Mouse (Mus musculus) mesoderm, embryonic 11.5 days (tissue): ENCODE measurements at regions not wholly inside any gene's neighbourhood (a gene's known extent, or its start where the extent isn't known, plus 50 kb on each side); places are given as distances from the start of the nearest gene placed in this dataset.

Experiments
- DNase-seq: peaks from one replicate; pipeline ENCODE4 v3.0.0-alpha.2; 2012; ENCODE audit warnings: low read depth, low spot score

- DNase-seq = no peak
Observed at GRCm38 (mm10) chr17:84129204-84129603, 58.5 kb downstream of the Zfp36l2 start.

DNA sequence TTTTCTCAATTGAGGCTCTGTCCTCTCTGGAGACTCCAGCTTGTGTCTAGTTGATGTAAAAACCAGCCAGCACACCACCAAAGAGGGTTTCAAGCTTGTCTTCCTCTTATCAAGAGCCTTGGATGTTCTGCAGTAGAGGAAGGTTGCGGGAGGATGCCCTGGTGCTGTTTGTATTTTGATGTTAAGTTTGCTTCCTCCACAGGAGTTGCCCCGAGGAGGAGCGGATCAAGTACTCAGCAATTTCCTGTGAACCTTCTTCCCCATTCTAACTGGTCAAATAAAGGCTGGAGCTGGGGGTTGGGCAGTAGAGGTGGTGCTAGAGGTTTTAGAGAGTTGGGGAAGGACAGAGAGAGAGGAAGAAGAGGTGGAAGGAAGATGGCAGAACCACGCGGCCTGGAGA is 59.5 kb downstream of the Zfp36l2 start:
- no peak for DNase-seq

DNA sequence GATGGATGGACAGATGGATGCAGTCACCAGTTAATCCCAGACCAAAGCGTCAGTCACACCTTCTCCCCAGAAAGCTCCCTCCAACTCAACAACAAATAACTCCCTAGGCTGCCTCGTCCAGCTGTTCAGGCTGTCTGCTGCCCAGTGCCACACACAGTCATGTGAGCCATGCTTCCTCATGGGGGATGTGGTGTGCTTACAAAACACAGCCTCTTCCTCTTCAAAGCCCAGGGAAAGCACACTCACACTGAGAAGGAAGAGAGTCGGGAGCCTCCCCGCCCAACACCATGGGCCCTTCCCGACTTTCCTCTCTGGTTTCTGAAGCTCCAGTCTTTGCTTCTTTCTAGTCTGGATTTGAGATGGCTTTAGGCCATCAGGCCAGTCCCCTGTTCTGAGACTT is 61.6 kb downstream of the Zfp36l2 start:
- DNase-seq = no peak

DNA sequence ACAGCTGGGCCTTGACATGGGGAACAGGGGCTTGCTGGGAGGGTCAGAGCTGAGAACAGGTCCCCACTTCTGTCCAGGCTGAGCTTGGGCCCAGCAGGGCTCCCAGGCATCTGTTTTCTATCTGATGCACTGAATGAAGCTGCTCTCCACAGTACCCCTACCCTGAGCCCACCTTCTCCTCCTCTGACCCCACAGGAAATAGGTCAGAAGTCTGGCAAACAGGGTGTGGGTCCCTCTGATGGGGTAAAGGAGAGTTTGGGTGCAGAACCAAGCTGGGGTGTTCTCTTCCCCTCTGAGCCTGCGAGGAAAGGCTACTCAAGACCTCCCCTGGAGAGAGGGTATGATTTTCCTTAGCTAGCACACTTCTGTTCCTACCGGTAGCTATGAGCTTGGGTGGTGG is 64.6 kb downstream of the Zfp36l2 start:
- DNase-seq = no peak

DNA sequence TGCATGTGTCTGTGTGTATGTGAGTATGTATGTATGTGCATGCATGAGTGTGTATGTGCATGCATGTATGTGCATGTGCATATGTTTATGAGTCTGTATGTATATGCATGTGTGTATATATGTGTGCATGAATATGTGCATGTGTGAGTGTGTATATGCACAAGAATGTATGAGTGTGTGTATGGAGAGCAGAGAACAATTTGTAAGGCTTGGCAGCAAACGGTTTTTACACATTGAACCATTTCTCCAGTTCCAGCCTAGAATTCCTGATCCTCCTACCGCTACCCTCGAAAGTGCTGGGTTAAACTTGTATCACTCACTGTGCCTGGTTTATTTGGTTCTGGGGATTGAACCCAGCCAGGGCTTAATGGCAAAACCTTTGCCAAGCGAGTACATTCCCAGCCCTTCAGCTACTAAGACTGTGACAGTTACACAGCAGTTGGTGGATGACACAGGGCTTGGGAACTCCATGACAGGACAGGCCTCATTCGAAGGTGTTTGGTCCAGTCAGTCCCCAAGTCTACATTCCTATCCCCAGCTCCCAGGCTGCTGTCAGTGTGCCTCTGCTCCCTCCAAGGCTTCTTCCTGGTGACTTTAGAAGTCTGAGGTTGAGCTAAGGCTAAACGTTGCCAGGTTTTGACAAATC is 65.1 kb downstream of the Zfp36l2 start:
- no peak for DNase-seq

- DNase-seq = no peak
Observed at GRCm38 (mm10) chr17:84121291-84121690, 66.5 kb downstream of the Zfp36l2 start.

DNA sequence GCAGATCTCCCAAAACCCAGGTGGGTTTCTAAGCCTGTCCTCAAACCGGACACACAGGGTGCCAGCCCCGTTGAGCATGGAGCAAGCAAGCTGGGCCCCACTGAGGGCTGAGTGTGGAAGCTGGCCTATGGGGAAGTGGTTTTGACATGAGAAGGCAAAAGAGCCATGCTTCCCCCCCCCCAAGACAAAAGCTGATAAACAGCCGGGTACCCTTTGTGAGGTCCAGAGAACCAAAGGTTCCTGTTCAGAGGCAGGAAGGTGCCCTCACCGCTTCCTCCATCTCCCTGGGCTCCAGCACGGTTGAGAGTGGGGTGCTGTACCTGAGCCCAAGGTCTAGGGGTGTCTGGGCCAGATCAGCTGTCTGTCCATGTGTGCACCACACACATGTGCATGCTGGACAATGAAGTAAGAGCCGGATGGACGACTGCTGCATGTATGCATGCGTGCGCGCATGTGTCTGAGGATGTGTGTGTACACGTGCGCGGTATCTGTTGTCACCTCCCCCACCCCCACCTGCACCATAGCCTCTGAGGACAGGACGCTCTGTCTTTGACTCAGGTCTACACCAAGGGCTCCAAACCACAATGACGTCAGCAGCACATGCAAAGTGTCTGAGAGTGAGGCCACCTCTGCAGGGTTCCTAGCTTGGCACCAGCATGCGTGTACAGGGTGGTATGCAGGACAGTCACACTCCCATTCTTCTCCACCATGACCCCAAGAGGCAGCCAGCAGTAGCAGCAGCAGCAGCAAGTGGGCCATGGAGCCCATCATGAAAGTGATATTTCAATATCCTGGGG is 68.3 kb downstream of the Zfp36l2 start:
- DNase-seq = no peak

DNA sequence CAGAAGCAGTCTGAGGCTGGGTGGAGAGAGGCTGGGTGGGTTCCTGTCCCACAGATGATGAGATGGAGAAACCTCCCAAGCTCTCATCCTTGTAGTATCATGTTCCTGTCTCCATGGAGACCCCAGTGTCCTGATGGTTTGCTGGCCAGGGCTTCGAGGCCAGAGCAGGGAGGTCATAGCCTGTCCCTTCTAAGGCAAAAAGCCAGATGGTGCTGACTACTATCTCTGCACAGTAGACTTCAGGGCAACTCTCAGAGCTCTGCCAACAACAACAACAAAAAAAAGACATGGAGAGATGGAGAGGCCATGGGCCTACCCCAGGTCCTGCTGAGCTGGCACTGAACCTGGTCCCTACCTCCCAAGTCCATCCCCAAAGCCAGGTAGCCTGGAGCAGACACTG is 69.0 kb downstream of the Zfp36l2 start:
- DNase-seq = no peak

- DNase-seq = no peak
Observed at GRCm38 (mm10) chr17:84118271-84118670, 69.5 kb downstream of the Zfp36l2 start.

GRCm38 (mm10) chr17:84117756-84118155 is 70.0 kb downstream of the Zfp36l2 start:
- no peak for DNase-seq

GRCm38 (mm10) chr17:84116340-84117279 is 71.1 kb downstream of the Zfp36l2 start:
- DNase-seq = no peak

DNA sequence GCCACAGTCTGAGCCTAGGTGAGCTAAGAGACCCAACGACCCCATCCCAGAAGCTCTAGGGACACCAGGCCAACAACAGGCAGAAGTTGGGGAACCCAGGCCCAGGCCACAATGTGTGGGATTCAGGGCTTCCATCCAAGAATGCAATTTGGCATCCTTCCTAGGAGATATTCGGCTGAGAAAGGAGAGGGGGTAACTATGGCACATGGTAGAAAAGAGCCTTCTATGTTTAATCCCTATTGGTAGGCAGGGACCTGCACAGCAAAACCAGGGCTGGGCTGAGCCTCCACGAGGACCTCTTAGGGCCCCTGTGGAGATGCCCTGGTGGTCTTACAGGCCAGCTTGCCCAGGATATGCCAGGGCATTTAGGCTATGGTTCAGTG is 71.8 kb downstream of the Zfp36l2 start:
- DNase-seq = no peak

GRCm38 (mm10) chr17:84115133-84115532 is 72.6 kb downstream of the Zfp36l2 start:
- no peak for DNase-seq

DNA sequence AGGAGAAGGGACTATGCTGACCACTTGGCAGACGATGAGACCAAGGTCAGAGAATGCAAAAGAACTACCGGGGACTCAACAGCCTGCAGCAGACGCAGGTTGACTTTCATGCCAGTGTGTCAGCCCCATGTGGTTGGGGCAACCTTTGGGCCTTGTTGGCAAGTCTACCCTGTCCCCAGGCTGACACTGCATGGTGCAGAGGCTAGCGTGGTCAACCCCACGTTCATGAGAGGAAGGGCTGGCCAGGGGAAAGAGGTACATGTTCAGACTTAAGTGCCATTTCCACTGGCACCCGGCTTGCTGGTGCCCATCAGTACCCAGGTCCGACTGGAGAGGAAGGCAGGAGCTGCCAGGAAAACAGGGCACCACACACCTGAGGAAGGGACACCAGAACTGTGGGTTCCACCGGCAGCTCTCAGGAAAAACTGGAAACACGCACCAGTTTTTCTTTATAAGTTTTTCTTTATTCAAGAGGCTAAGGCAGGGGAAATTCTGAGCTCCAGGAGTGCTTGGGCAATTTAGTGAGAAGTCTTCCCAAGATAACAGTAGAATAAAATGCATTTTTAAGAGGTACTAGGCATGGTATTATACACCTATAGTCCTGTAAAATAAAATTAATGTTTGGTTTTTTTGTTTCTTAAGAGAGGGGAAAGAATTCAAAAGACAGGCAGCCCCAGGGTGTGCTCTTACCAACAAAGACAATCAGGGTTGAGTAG is 73.3 kb downstream of the Zfp36l2 start:
- DNase-seq = no peak

DNA sequence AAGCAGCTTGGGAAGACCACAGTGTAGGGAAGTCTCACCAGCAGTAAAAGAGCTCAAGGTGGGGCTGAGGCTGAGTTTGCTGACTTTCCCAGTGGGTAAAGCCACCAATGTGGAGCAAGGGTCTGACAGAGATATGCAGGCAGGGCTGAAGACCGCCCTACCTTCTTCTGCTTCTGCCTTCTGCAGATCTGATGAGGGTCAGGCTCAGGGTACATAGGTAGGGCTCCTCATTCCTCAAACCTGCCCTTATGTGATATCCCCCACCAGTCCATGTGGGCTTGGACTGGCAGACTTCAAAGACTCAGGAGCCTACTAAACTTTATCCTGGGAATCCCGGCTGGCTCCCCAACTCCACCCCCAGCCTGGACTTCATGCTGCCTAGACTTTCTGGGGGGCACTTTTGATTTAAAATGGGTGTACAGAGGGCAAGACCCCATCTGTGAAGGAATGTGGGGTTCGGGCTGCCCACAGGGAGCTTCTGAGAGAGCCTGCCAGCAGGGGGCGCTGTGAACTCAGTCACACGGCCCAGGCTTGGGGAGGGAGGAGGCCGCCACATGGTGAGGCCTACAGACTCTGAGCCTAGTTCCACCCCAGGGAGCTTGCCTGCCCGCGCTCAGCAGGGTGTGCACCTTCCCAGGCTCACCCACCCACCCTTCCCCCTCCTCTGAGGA is 74.0 kb downstream of the Zfp36l2 start:
- peak; percentile 74 for DNase-seq

- peak; percentile 66 for DNase-seq
Observed at GRCm38 (mm10) chr17:84112411-84113031, 75.2 kb downstream of the Zfp36l2 start.

GRCm38 (mm10) chr17:84111787-84112370 is 75.9 kb downstream of the Zfp36l2 start:
- DNase-seq = no peak

GRCm38 (mm10) chr17:84110945-84111344 is 76.8 kb downstream of the Zfp36l2 start:
- no peak for DNase-seq

DNA sequence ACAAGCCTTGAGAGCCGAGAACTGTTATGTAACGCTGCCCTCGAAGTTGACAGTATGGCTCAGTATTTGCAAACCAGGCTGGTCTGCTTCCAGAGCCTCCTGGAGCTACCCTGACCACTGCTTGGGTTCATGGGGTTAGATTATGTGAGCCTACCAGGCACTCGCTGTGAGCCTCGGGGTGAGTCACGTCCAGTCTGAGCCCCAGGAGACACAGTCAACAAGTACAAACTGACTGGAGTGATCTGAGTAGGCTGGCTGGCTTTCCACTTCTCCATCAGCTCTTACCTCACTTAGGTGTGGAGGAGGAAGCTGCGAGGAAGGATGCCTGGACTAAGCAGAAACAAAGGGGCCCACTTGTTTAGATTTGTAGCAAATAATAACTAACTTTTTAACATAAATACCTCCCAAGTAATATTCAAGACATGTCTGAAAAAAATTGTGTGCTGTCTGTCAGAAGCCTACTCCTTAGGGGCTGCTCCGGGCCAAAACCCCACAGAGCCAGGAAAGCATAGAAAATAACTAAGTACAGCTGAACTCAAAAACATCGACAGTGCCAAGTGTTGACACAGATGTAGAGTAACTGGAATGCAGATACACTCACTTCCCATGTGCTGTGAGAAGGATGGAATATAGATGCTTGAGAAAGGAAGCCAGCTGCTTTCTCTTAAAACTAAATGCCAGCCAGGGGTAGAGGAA is 77.6 kb downstream of the Zfp36l2 start:
- no peak for DNase-seq
